Mouse (Mus musculus): ENCODE measurements around the gene Padi6. TPM values are rescaled to one million over a fixed set of nuclear protein-coding genes. Genes with fewer than 3 reads are reported as not detected.
A peak's percentile ranks its signal among the peaks of the same experiment; 100 is the strongest.

Gene Padi6
- polyA plus RNA-seq, 1 experiment, result not detected

DNA sequence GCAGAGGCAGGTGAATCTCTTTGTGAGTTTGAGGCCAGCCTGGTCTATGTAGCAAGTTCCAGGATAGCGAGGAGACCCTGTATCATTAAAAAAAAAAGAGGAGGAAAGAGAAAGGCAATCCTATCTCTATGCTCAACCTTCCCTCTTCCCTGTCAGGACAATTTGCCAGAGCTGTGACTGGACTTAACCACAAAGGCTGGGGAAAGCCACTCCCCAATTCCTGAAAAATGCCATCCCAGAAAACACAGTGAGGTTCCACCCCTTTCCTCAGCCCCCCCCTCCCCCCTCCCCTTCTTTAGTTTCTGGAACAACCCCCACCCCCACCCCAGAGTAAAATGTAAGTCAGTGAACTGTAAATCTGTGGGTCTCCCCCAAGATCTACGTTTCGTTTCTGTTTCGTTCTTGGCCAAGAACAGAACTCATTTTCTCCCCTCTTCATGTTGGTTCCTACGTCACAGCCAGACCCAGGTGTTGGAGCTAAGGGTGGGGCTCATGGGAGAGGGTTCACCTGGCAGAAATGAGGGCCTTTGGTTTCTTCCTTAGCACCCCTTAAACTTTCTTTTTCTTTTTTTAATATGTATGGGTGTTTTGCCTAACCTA, 53.5 kb downstream of the Padi6 start:
- TF ChIP-seq POLR2A (IDR thresholded peaks at IDR 0.05; ENCODE audit: borderline replicate concordance, insufficient read depth, low read length), result no peak
- Histone ChIP-seq H3K4me3 (replicated peaks; ENCODE audit: insufficient read depth, low read depth, low read length) (no peak overlapping the region), H3K27ac (ENCODE audit: insufficient read depth, low read length) (no peak overlapping the region), H3K4me1 (ENCODE audit: control insufficient read depth, insufficient read depth, low read length) (no peaks in the 10 kb centered on the region), H3K27me3 (ENCODE audit: control insufficient read depth, insufficient read depth, low read length) (no peaks in the 10 kb centered on the region)
- 80% methylated on average over 5 of the region's 5 CpGs for WGBS
- DNase-seq, result no peak

DNA sequence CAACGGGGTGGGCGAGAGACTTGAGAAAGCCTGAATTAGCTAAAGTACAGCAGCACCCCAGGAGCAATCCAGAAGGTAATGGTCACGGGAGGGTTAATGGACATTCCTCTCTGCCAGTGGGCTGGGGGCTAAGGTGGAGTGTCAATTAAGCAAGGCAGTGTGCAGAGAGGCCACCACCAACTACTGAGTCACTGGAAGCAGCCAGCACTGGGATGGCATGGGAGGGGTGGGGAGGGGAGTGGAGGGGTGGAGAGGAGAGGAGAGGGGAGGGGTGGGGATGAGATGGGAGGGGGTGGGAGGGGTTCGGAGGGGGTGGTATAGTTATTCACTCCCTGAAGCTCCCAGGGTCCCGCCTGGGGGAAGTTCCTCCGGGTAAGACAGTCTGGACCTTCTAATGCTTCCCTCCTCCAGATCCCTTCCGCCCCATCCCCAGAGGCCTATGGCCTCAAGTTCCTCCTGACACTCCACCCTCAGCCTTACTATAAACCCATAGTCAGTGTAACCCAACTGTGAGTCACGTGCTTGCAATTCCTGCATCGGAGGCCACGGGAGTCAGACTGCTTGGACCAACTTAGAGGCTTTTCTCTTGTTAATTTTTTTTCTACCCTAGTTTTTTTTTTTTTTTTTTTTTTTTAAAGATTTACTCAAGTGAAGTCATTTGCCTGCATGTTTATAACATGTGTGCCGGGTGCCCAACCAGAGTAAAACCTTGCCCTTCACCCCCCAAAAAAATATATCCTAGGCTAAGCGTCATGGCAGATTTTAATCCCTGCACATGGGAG, 54.2 kb downstream of the Padi6 start:
- Histone ChIP-seq H3K4me1 (ENCODE audit: control insufficient read depth, insufficient read depth, low read length) (no peaks in the 10 kb centered on the region), H3K27ac (ENCODE audit: insufficient read depth, low read length) (no peak overlapping the region), H3K4me3 (replicated peaks; ENCODE audit: insufficient read depth, low read depth, low read length) (no peak overlapping the region), H3K27me3 (ENCODE audit: control insufficient read depth, insufficient read depth, low read length) (no peaks in the 10 kb centered on the region)
- TF ChIP-seq POLR2A (IDR thresholded peaks at IDR 0.05; ENCODE audit: borderline replicate concordance, insufficient read depth, low read length), result no peak
- DNase-seq, result no peak
- WGBS, result 77% methylated on average over 11 of the region's 12 CpGs

DNA sequence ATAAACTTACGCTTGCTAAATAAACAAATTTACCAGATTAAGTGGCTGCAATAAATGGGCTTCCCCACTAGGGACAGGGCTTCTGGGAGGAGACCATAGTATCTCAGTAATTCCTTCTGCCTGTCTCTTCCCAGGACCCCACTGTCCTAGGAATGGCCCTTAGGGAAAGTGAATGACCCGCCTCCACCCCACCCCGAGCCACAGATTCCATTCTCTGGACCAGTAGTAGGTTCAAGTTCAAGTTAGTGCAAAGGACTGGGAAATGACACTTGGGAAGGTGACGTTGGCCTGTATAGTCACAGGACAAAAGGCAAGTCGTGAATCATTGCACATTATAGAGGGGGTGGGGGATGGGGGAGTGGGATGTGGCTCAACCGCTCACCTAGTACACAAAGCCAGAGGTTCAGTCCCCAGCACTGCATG, 57.6 kb downstream of the Padi6 start:
- DNase-seq, result no peak
- no peaks in the 10 kb centered on the region for H3K27me3 ChIP-seq (ENCODE audit: control insufficient read depth, insufficient read depth, low read length)
- 77% methylated on average over 6 of the region's 6 CpGs for WGBS
- no peak overlapping the region for H3K4me3 ChIP-seq (replicated peaks; ENCODE audit: insufficient read depth, low read depth, low read length)
- H3K27ac ChIP-seq (ENCODE audit: insufficient read depth, low read length), result no peak overlapping the region
- no peak for TF ChIP-seq CTCF (IDR thresholded peaks at IDR 0.05; ENCODE audit: borderline replicate concordance, insufficient read depth, low read depth, low read length)
- no peak for TF ChIP-seq POLR2A (IDR thresholded peaks at IDR 0.05; ENCODE audit: borderline replicate concordance, insufficient read depth, low read length)
- no peaks in the 10 kb centered on the region for H3K4me1 ChIP-seq (ENCODE audit: control insufficient read depth, insufficient read depth, low read length)

DNA sequence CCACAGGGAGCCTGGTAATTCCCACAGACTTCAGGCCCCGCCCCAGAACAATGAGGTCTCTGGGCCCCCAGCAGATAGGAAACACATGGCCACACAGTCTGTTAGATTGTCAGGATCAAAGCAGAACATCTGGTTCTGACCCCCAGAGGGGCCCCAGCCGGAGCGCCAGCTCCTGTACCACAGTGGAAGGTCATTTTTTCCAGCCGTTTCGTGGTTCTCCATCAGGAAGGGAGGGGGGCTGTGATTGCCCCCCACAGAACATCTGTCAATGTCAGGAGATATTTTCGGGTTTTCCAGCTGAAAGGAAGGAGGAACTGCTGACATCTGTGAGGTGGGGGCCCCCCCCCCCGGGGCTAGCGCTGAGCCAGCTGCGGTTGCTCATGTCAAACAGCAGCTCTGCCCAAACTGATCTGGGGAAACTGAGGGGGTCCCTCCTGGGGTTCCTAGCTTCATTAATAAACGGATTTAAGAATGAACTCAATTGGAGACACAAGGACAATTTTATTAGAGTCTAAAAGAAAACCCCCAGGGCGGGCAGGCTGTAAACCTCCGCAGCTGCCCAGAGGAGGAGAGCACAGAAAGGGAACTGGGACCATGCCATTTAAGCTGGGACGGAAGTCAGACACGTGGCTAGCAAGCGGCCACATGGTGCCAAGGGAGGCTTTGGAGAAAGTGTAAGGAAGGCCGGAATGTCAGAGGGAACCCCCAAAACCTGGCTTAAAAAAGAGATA, 58.1 kb downstream of the Padi6 start:
- H3K27ac ChIP-seq (ENCODE audit: insufficient read depth, low read length), result no peak overlapping the region
- H3K4me3 ChIP-seq (replicated peaks; ENCODE audit: insufficient read depth, low read depth, low read length), result no peak overlapping the region
- no peaks in the 10 kb centered on the region for H3K27me3 ChIP-seq (ENCODE audit: control insufficient read depth, insufficient read depth, low read length)
- no peak for DNase-seq
- 21% methylated on average over 16 of the region's 16 CpGs for WGBS
- TF ChIP-seq CTCF (IDR thresholded peaks at IDR 0.05; ENCODE audit: borderline replicate concordance, insufficient read depth, low read depth, low read length) (no peak), POLR2A (IDR thresholded peaks at IDR 0.05; ENCODE audit: borderline replicate concordance, insufficient read depth, low read length) (no peak)
- H3K4me1 ChIP-seq (ENCODE audit: control insufficient read depth, insufficient read depth, low read length), result peaks cover 4% of the 10 kb centered on the region; the same call in 1 of the 2 replicates

DNA sequence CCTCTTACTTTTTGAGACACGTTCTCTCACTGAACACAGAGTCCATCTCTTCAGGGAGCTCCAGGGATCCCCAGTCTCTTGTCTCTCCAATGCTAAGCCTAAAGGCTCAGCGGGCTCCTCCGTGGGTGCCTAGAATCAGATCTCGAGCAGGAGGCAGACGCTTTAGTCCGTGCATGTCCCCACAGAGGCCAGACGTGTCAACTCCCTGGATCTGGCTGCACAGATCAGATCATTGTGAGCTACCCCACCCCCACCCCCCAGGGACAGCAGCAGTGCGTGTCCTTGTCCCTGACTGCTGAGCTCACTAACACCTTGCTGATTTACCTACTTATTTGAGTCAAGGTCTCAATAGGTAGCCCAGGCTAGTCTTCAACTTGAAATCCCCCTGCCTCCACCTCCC, 58.8 kb downstream of the Padi6 start:
- Histone ChIP-seq H3K4me1 (ENCODE audit: control insufficient read depth, insufficient read depth, low read length) (peaks cover 4% of the 10 kb centered on the region; the same call in 1 of the 2 replicates), H3K4me3 (replicated peaks; ENCODE audit: insufficient read depth, low read depth, low read length) (no peak overlapping the region), H3K27ac (ENCODE audit: insufficient read depth, low read length) (no peak overlapping the region), H3K27me3 (ENCODE audit: control insufficient read depth, insufficient read depth, low read length) (no peaks in the 10 kb centered on the region)
- TF ChIP-seq POLR2A (IDR thresholded peaks at IDR 0.05; ENCODE audit: borderline replicate concordance, insufficient read depth, low read length) (no peak), CTCF (IDR thresholded peaks at IDR 0.05; ENCODE audit: borderline replicate concordance, insufficient read depth, low read depth, low read length) (no peak)
- 45% methylated on average over 8 of the region's 8 CpGs for WGBS
- DNase-seq, result no peak

DNA sequence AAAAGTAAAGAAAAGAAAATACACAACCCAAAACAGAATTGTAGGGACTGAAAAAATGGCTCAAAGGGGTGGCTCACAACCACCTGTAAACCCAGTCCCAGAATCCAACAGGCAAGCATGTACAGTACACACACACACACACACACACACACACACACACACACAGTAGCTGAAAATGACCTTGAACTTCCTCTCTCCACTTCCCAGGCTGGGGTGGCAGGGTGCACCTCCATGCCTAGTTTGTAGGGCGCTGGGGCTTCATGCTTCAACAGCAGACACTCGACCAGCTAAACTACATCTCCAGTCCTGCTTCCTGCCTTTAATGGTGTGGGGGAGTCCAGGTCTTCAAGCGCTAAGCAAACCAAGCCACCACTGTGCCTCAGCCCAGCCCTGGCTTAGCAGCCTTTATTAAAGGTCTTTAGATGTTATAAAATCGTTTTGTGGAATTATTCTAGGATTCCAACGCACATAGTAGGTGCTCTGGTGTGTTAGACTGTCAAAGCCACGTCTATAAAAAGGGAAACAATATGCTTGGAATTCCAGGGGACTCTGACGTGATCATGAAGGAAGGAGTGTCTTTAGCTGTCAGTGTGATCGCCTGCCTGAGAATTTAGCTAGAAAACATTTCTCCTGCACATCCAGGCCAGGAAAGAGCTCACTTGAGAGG, 61.6 kb downstream of the Padi6 start:
- Histone ChIP-seq H3K4me3 (replicated peaks; ENCODE audit: insufficient read depth, low read depth, low read length) (no peak overlapping the region), H3K27ac (ENCODE audit: insufficient read depth, low read length) (no peak overlapping the region), H3K4me1 (ENCODE audit: control insufficient read depth, insufficient read depth, low read length) (peaks cover 4% of the 10 kb centered on the region; the same call in 1 of the 2 replicates), H3K27me3 (ENCODE audit: control insufficient read depth, insufficient read depth, low read length) (no peaks in the 10 kb centered on the region)
- no peak for DNase-seq
- 69% methylated on average over 8 of the region's 8 CpGs for WGBS
- no peak for TF ChIP-seq POLR2A (IDR thresholded peaks at IDR 0.05; ENCODE audit: borderline replicate concordance, insufficient read depth, low read length)
- TF ChIP-seq CTCF (IDR thresholded peaks at IDR 0.05; ENCODE audit: borderline replicate concordance, insufficient read depth, low read depth, low read length), result no peak

DNA sequence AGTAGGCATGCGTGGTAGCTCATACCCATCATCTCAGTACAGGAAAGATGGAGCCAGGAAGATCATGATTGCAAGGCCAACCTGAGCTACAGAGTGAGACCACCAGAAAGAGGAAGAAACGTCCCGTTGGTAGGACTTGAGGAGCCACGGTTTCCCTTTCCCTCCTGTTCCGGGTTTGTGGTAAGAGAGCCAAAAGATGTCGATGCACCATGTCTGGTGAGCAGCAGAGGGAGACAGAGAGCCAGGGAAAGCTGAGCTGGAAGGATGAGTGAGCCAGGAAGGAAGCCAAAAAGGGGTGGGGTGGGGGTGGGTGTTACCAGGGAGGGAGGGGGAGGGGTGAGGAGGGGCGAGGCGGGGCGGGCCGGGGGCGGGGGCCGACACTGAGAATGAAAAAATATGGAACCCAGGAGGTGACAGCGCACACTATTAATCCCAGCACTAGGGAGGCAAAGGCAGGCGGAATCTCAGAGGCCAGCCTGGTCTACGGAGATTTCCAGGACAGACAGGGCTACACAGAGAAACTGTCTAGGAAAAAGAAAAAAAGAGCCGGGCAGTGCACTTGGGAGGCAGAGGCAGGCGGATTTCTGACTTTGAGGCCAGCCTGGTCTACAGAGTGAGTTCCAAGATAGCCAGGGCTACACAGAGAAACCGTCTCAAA, 62.6 kb downstream of the Padi6 start:
- TF ChIP-seq POLR2A (IDR thresholded peaks at IDR 0.05; ENCODE audit: borderline replicate concordance, insufficient read depth, low read length) (no peak), CTCF (IDR thresholded peaks at IDR 0.05; ENCODE audit: borderline replicate concordance, insufficient read depth, low read depth, low read length) (peak; percentile 93)
- H3K4me3 ChIP-seq (replicated peaks; ENCODE audit: insufficient read depth, low read depth, low read length), result peak overlapping the region; percentile 52
- peak; percentile 82 to 89 for DNase-seq
- H3K27ac ChIP-seq (ENCODE audit: insufficient read depth, low read length), result no peak overlapping the region
- WGBS, result 16% methylated on average over 18 of the region's 18 CpGs
- peaks cover 4% of the 10 kb centered on the region; the same call in 1 of the 2 replicates for H3K4me1 ChIP-seq (ENCODE audit: control insufficient read depth, insufficient read depth, low read length)
- no peaks in the 10 kb centered on the region for H3K27me3 ChIP-seq (ENCODE audit: control insufficient read depth, insufficient read depth, low read length)

Measured in cerebellum, adult 2 months (tissue).